Mouse (Mus musculus): ENCODE results near the gene Mrrf. TPM values are rescaled to one million over a fixed set of nuclear protein-coding genes. Genes with fewer than 3 reads are reported as not detected.

Gene Mrrf
- polyA plus RNA-seq, 1 experiment from 2014 or later, result 17.2 TPM

DNA sequence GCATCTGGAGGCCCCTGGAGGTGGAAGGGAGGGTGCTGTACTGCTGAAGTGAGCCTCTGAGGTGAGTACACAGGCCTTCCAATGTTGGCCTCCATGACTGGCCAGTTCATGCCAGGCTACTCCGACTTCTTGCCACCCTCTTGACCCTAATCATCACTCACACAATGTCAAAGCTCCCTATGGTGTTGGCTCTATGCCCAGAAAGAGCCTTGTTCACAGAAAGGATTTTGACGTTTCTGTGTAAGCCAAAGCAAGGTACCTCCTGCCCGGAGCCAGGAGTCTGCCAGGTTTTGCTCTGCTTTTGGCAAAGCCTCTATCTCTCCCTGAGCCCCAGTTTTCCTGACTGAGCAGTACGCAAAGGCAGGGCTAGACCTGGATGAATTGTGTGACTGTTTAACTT is 99.7 kb downstream of the Mrrf start:
- Histone ChIP-seq H3K27ac (replicated peaks) (no peak overlapping the region), H3K9ac (no peak overlapping the region), H3K27me3 (peaks cover 13% of the 10 kb centered on the region; the same call in 1 of the 2 replicates), H3K36me3 (replicated peaks) (peaks cover 4% of the 10 kb centered on the region; the same call in 1 of the 2 replicates), H3K9me3 (replicated peaks) (no peaks in the 10 kb centered on the region), H3K4me1 (replicated peaks) (peaks cover 8% of the 10 kb centered on the region; the same call in 1 of the 2 replicates), H3K4me3 (replicated peaks) (no peak overlapping the region), H3K4me2 (no peak overlapping the region)
- ATAC-seq (ENCODE audit: insufficient read depth), result no peak
- 35% methylated on average over 4 of the region's 4 CpGs for WGBS (ENCODE audit: insufficient replicate concordance)

DNA sequence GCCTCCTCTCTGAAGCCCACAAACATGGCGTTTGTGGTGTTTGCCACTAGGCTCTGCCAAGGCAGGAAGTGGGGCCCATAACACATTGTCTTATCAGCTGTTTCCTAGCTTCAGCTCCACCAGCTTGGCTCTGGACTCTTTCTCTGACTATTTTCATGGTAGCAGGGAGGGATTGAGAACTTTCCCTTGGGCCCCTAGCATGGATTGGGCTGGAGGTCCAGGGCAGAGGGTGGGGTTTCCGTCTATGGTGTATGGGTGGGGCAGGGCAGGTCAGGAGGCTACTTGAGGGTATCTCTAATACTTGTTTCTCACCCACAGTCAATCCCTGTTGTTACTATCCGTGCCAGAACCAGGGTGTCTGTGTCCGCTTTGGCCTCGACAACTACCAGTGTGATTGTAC is 100.7 kb downstream of the Mrrf start:
- ATAC-seq (ENCODE audit: insufficient read depth), result no peak
- no peak overlapping the region for H3K27ac ChIP-seq (replicated peaks)
- H3K9me3 ChIP-seq (replicated peaks), result no peaks in the 10 kb centered on the region
- WGBS (ENCODE audit: insufficient replicate concordance), result 47% methylated on average over 5 of the region's 5 CpGs
- no peak overlapping the region for H3K4me3 ChIP-seq (replicated peaks)
- H3K4me1 ChIP-seq (replicated peaks), result peaks cover 8% of the 10 kb centered on the region; the same call in 1 of the 2 replicates
- peaks cover 3% of the 10 kb centered on the region; the same call in 1 of the 2 replicates for H3K27me3 ChIP-seq
- peaks cover 9% of the 10 kb centered on the region; the same call in 1 of the 2 replicates for H3K36me3 ChIP-seq (replicated peaks)
- no peak overlapping the region for H3K4me2 ChIP-seq
- H3K9ac ChIP-seq, result no peak overlapping the region

DNA sequence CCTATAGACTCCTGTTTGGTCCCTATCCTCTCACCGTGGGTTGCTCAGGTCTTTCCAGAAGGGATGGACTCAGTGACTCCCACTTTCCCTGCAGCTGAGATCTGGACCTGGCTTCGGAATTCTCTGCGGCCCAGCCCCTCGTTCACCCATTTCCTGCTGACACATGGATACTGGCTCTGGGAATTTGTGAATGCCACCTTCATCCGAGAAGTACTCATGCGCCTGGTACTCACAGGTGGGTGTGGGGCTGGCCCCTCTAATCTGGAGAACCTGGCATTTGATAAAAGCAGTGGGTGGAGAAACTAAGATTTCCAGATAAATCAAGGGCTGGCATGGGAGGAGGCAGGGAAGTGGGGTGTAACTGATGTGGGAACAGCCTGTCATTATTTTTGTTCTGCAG is 101.4 kb downstream of the Mrrf start:
- ATAC-seq (ENCODE audit: insufficient read depth), result no peak
- no peak overlapping the region for H3K9ac ChIP-seq

DNA sequence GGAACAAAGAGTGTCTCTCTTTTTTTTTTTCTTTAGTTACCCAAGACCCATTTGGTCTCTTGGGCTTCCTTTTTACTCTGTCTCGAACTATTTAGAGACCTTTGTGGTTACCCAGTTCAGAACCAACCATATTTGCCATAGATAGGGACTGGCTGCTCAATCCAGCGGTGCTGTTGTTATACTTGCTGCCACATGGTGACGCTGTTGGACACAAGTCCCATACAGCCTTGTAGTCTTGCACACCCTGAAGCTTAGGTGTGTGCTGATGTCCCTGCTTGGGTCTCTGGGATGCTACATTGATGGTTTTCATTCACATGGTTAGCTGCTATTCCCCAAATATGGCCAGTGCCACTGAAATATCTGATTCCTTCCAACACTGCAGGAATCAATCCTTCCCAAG is 102.3 kb downstream of the Mrrf start:
- Histone ChIP-seq H3K27me3 (no peaks in the 10 kb centered on the region), H3K4me3 (replicated peaks) (no peak overlapping the region), H3K36me3 (replicated peaks) (peaks cover 9% of the 10 kb centered on the region; the same call in 1 of the 2 replicates), H3K9me3 (replicated peaks) (no peaks in the 10 kb centered on the region), H3K4me1 (replicated peaks) (peaks cover 12% of the 10 kb centered on the region; the same call in 1 of the 2 replicates), H3K9ac (no peak overlapping the region), H3K27ac (replicated peaks) (no peak overlapping the region), H3K4me2 (no peak overlapping the region)
- no peak for ATAC-seq (ENCODE audit: insufficient read depth)
- WGBS (ENCODE audit: insufficient replicate concordance), result 53% methylated on average over 3 of the region's 3 CpGs

More for the DNA sequence above, 101.4 kb downstream of the Mrrf start:
- Histone ChIP-seq H3K4me3 (replicated peaks) (no peak overlapping the region), H3K4me2 (no peak overlapping the region), H3K36me3 (replicated peaks) (peaks cover 9% of the 10 kb centered on the region; the same call in 1 of the 2 replicates), H3K27me3 (no peaks in the 10 kb centered on the region), H3K9me3 (replicated peaks) (no peaks in the 10 kb centered on the region), H3K4me1 (replicated peaks) (peaks cover 8% of the 10 kb centered on the region; the same call in 1 of the 2 replicates), H3K27ac (replicated peaks) (0 out of 2 replicates have a peak overlapping the region, but pooled peaks have one; percentile 29)
- 79% methylated on average over 6 of the region's 6 CpGs for WGBS (ENCODE audit: insufficient replicate concordance)

DNA sequence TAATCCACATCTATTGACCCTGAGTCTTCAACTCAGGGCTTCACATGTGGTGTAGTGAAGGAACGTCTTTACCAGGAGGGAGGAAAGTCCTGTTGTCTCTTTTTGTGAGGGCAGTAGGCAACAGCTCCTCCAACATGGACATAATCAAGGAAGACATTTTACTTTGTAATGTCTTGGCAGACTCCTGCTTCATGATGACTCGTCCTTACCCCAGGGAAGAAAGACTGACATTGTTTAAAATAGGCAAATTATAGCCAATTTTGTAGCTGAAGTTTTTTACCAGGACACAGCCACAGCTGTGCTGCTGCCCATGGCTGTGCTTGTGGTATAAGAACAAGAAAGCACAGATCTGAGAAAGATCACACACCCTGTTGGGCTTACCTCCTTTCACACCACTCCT is 102.8 kb downstream of the Mrrf start:
- H3K27ac ChIP-seq (replicated peaks), result no peak overlapping the region
- no peak overlapping the region for H3K4me2 ChIP-seq
- H3K27me3 ChIP-seq, result no peaks in the 10 kb centered on the region
- no peak overlapping the region for H3K9ac ChIP-seq
- peaks cover 9% of the 10 kb centered on the region; the same call in 1 of the 2 replicates for H3K36me3 ChIP-seq (replicated peaks)
- H3K9me3 ChIP-seq (replicated peaks), result no peaks in the 10 kb centered on the region
- ATAC-seq (ENCODE audit: insufficient read depth), result no peak
- H3K4me1 ChIP-seq (replicated peaks), result peaks cover 14% of the 10 kb centered on the region; the same call in 1 of the 2 replicates
- WGBS (ENCODE audit: insufficient replicate concordance), result 65% methylated on average over 2 of the region's 2 CpGs
- H3K4me3 ChIP-seq (replicated peaks), result no peak overlapping the region

Other genes starting within 250 kb of the Mrrf start
- 0.63 and 0.74 TPM in 2 replicates for gene Ttll11, start 156.5 kb upstream of the Mrrf start, polyA plus RNA-seq (2015; fragmentation: Nextera tagmentation; extraction: Ambion mirVana)
- 132 and 136 TPM in 2 replicates for gene Ndufa8, start 87.0 kb upstream of the Mrrf start, polyA plus RNA-seq (2015; fragmentation: Nextera tagmentation; extraction: Ambion mirVana)
- not detected in 2 replicates for gene Morn5, start 86.9 kb upstream of the Mrrf start, polyA plus RNA-seq (2015; fragmentation: Nextera tagmentation; extraction: Ambion mirVana)
- gene Lhx6, start 31.0 kb upstream of the Mrrf start, polyA plus RNA-seq (2015; fragmentation: Nextera tagmentation; extraction: Ambion mirVana), result 0.31 and 0.37 TPM in 2 replicates
- 22.8 and 23.8 TPM in 2 replicates for gene Rbm18, start 384 bp downstream of the Mrrf start, polyA plus RNA-seq (2015; fragmentation: Nextera tagmentation; extraction: Ambion mirVana)
- gene Ptgs1, start 94.0 kb downstream of the Mrrf start, polyA plus RNA-seq (2015; fragmentation: Nextera tagmentation; extraction: Ambion mirVana), result 20.9 and 22.8 TPM in 2 replicates
- not detected in 2 replicates for gene Olfr338, start 237.1 kb downstream of the Mrrf start, polyA plus RNA-seq (2015; fragmentation: Nextera tagmentation; extraction: Ambion mirVana)

Data from liver, embryonic 15.5 days (tissue).